Mouse (Mus musculus) forebrain, embryonic 10.5 days (tissue): ENCODE data around the gene Gm21680. TPM values are rescaled to one million over a fixed set of nuclear protein-coding genes. Genes with fewer than 3 reads are reported as not detected.
"Not testable (repeated sequence)": the region's sequence is repeated elsewhere in the genome, so short reads cannot be mapped to it uniquely, and the experiment has no call there.

Source experiments
- DNase-seq: peaks from one replicate; pipeline ENCODE4 v3.0.0-alpha.2; 2017; ENCODE audit warnings: low spot score; ENCODE audit errors: extremely low spot score
- H3K27ac ChIP-seq: fragments of 300-500 bp; sonication (generic); 2 replicates; pipeline ENCODE4 v1.5.1; 2016; ENCODE audit warnings: mild to moderate bottlenecking
- H3K27me3 ChIP-seq: fragments of 300-500 bp; sonication (generic); 2 replicates; pipeline ENCODE4 v1.6.1; 2016; ENCODE audit warnings: mild to moderate bottlenecking; ENCODE audit not compliant: poor library complexity, severe bottlenecking
- H3K36me3 ChIP-seq: fragments of 300-500 bp; sonication (generic); replicated peaks from 2 replicates; pipeline ENCODE4 v1.6.1; 2016; ENCODE audit warnings: mild to moderate bottlenecking, moderate library complexity
- H3K4me1 ChIP-seq: fragments of 300-500 bp; sonication (generic); 2 replicates; pipeline ENCODE4 v1.6.1; 2016
- H3K4me3 ChIP-seq: fragments of 300-500 bp; sonication (generic); 2 replicates; pipeline ENCODE4 v1.5.1; 2016; ENCODE audit warnings: mild to moderate bottlenecking, moderate library complexity
- H3K9me3 ChIP-seq: fragments of 300-500 bp; sonication (generic); 2 replicates; pipeline ENCODE4 v1.6.1; 2016; ENCODE audit warnings: mild to moderate bottlenecking, moderate library complexity
- WGBS: fragments of 180-500 bp; shearing (Covaris S2); methylation state at CpG from one replicate; pipeline ENCODE4 v1.1.7; 2016; 5-methylcytosine and 5-hydroxymethylcytosine counted together
- polyA plus RNA-seq: library from polyadenylated mRNA; unstranded; fragments of >200 nt; fragmentation: Nextera tagmentation; extraction: Ambion mirVana; gene quantifications from 2 replicates; pipeline ENCODE4 v1.2.1, GENCODE M21; 2016

Gm21680 gene
- 0.07 TPM in 1 of 2 replicates, not detected in the other for polyA plus RNA-seq

DNA sequence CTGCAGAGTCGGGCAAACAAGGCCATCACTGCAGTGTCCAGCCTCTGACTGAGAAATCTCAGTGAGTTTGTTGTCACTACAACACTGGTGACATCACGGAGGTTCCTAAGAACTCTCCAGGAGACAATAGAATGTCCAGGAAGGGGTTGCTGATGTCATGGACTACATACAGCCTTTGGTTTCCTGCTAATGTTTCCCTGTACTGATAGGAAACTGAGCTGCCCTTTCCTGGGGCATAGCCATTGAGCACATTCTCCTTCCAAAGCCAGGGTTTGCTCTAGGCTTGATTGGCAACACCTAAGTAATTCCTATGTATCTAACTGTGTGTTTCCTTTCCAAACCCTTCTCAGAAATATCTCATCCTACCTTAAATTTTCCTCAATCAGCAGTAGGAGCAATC is at the start of gene Gm21680:
Gene Gm21680, minus strand, starts transcription at position 101 of the 400 bp plus-strand sequence.
- not testable (repeated sequence) for H3K4me1 ChIP-seq, H3K36me3 ChIP-seq, DNase-seq, H3K27ac ChIP-seq, H3K27me3 ChIP-seq, H3K4me3 ChIP-seq, H3K9me3 ChIP-seq
- WGBS: no CpG with 5 or more reads among the region's 2 CpGs

DNA sequence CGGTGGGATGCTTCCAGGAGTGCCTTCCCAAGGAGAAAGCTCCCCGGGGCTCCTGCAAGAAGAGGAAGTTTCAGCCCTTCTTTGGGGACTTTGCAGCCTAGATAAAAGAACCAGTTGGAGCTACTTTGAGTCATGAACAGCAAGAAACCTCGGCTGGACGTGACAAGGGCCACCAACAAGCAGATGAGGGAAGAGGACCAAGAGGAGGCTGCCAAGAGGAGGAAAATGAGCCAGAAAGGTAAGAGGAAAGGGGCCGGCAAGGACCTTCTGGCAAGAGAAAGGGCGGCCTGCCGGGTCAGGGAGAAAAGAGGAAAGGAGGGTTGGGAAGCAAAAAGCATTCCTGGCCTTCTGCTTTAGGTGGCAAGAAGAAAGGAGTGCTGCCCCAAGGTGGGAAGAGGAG is 35.2 kb upstream of the Gm21680 start:
- DNase-seq, H3K4me1 ChIP-seq, H3K4me3 ChIP-seq, H3K27ac ChIP-seq, H3K36me3 ChIP-seq, H3K9me3 ChIP-seq: not testable (repeated sequence)
- H3K27me3 ChIP-seq: peaks cover 21% of the 10 kb centered on the region
- WGBS: 76% methylated on average over 7 of the region's 7 CpGs

DNA sequence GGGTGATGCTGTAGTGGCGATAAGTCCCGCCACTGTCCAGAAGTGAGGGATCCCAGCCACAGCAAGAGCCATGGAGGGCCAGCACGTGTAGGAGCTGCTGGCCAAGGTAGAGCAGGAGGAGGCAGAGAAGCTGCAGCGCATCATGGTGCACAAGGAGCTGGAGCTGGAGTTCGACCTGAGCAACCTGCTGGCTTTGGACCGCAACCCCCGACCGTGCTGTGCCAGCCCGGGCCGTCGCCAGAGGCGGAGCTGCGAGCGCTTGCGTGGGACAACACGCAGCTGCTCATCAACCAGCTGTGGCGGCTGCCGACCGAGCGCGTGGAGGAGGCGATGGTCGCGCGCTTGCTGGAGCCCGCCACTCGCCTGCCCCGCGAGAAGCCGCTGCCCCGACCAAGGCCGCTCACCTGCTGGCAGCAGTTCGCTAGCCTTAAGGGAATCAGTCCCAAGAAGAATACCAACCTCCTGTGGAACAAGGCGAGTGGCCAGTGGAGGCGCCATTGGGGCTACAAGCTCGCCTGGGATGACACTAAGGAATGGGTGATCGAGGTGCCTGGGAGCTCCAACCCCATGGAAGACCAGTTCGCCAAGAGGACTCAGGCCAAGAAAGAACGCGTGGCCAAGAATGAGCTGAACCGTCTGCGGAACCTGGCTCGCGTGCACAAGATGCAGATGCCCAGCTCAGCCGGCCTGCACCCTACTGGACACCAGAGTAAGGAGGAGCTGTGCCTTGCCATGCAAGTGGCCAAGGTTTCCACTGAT is 34.7 kb upstream of the Gm21680 start:
- DNase-seq: peak; percentile 66
- H3K9me3 ChIP-seq, H3K4me1 ChIP-seq, H3K36me3 ChIP-seq: not testable (repeated sequence)
- WGBS: 20% methylated on average over 45 of the region's 45 CpGs
- H3K4me3 ChIP-seq: peak overlapping the region; percentile 48
- H3K27ac ChIP-seq: peak overlapping the region; percentile 41
- H3K27me3 ChIP-seq: peaks cover 21% of the 10 kb centered on the region

DNA sequence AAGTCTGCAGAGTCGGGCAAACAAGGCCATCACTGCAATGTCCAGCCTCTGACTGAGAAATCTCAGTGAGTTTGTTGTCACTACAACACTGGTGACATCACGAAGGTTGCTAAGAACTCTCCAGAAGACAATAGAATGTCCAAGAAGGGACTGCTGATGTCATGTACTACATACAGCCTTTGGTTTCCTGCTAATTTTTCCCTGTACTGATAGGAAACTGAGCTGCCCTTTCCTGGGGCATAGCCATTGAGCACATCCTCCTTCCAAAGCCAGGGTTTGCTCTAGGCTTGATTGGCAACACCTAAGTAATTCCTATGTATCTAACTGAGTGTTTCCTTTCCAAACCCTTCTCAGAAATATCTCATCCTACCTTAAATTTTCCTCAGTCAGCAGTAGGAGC is 32.2 kb upstream of the Gm21680 start, which contains the start of gene Gm1979:
Gene Gm1979, minus strand, starts transcription at position 101 of the 400 bp plus-strand sequence.
- not testable (repeated sequence) for H3K36me3 ChIP-seq, H3K4me3 ChIP-seq, H3K9me3 ChIP-seq, DNase-seq, H3K27ac ChIP-seq, H3K4me1 ChIP-seq
- 95% methylated on average over 1 of the region's 2 CpGs for WGBS
- peaks cover 21% of the 10 kb centered on the region for H3K27me3 ChIP-seq

DNA sequence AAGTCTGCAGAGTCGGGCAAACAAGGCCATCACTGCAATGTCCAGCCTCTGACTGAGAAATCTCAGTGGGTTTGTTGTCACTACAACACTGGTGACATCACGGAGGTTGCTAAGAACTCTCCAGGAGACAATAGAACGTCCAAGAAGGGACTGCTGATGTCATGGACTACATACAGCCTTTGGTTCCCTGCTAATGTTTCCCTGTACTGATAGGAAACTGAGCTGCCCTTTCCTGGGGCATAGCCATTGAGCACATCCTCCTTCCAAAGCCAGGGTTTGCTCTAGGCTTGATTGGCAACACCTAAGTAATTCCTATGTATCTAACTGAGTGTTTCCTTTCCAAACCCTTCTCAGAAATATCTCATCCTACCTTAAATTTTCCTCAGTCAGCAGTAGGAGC is 16.1 kb upstream of the Gm21680 start, which contains the start of gene Gm21698:
Gene Gm21698, minus strand, starts transcription at position 101 of the 400 bp plus-strand sequence.
- not testable (repeated sequence) for H3K4me1 ChIP-seq, H3K4me3 ChIP-seq, H3K27ac ChIP-seq, H3K9me3 ChIP-seq, H3K36me3 ChIP-seq, H3K27me3 ChIP-seq, DNase-seq
- no CpG with 5 or more reads among the region's 3 CpGs for WGBS

DNA sequence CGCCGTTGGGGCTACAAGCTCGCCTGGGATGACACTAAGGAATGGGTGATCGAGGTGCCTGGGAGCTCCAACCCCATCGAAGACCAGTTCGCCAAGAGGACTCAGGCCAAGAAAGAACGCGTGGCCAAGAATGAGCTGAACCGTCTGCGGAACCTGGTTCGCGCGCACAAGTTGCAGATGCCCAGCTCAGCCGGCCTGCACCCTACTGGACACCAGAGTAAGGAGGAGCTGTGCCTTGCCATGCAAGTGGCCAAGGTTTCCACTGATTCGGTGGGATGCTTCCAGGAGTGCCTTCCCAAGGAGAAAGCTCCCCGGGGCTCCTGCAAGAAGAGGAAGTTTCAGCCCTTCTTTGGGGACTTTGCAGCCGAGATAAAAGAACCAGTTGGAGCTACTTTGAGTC is 15.4 kb downstream of the Gm21680 start:
- not testable (repeated sequence) for DNase-seq, H3K27me3 ChIP-seq, H3K4me1 ChIP-seq, H3K36me3 ChIP-seq, H3K9me3 ChIP-seq, H3K27ac ChIP-seq
- 64% methylated on average over 17 of the region's 17 CpGs for WGBS
- H3K4me3 ChIP-seq: peak overlapping the region; percentile 33; the same call in 1 of the 2 replicates

DNA sequence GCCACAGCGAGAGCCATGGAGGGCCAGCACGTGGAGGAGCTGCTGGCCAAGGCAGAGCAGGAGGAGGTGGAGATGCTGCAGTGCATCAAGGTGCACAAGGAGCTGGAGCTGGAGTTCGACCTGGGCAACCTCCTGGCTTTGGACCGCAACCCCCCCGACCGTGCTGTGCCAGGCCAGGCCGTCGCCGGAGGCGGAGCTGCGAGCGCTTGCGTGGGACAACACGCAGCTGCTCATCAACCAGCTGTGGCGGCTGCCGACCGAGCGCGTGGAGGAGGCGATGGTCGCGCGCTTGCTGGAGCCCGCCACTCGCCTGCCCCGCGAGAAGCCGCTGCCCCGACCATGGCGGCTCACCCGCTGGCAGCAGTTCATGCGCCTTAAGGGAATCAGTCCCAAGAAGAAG is 15.9 kb downstream of the Gm21680 start:
- not testable (repeated sequence) for H3K27me3 ChIP-seq, H3K9me3 ChIP-seq, H3K36me3 ChIP-seq, H3K4me1 ChIP-seq, H3K27ac ChIP-seq
- H3K4me3 ChIP-seq: peak overlapping the region; percentile 33; the same call in 1 of the 2 replicates
- WGBS: 39% methylated on average over 32 of the region's 32 CpGs
- peak; percentile 15 for DNase-seq

DNA sequence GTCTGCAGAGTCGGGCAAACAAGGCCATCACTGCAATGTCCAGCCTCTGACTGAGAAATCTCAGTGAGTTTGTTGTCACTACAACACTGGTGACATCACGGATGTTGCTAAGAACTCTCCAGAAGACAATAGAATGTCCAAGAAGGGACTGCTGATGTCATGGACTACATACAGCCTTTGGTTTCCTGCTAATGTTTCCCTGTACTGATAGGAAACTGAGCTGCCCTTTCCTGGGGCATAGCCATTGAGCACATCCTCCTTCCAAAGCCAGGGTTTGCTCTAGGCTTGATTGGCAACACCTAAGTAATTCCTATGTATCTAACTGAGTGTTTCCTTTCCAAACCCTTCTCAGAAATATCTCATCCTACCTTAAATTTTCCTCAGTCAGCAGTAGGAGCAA is 18.1 kb downstream of the Gm21680 start, which contains the start of gene Gm21671:
Gene Gm21671, minus strand, starts transcription at position 101 of the 400 bp plus-strand sequence.
- DNase-seq, H3K4me1 ChIP-seq, H3K9me3 ChIP-seq, H3K27me3 ChIP-seq, H3K4me3 ChIP-seq, H3K36me3 ChIP-seq, H3K27ac ChIP-seq: not testable (repeated sequence)
- 82% methylated on average over 2 of the region's 2 CpGs for WGBS

DNA sequence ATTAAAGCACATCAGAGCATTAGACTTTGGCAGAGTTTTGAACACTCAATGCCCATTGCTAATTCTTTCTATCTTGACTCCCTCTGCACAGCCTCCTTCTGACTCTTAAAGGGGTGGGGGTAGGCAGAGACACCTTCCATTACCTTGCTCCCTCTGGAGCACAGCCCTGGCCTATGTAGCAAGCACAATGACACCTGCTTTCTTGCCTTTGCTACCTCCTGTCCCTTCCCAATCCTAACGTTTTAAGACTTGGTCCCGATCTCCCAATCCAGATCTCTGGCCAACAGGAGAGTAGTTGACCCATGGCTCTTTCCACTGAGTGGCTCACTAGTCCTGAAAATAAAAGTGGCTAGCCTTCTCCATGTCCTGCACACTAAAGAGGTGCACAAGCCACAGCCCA is 27.1 kb downstream of the Gm21680 start:
- not testable (repeated sequence) for H3K4me3 ChIP-seq, DNase-seq, H3K27ac ChIP-seq, H3K27me3 ChIP-seq, H3K9me3 ChIP-seq, H3K4me1 ChIP-seq, H3K36me3 ChIP-seq
- 87% methylated on average over 2 of the region's 2 CpGs for WGBS

DNA sequence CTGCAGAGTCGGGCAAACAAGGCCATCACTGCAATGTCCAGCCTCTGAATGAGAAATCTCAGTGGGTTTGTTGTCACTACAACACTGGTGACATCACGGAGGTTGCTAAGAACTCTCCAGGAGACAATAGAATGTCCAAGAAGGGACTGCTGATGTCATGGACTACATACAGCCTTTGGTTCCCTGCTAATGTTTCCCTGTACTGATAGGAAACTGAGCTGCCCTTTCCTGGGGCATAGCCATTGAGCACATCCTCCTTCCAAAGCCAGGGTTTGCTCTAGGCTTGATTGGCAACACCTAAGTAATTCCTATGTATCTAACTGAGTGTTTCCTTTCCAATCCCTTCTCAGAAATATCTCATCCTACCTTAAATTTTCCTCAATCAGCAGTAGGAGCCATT is 30.2 kb downstream of the Gm21680 start, which contains the start of gene Gm21663:
Gene Gm21663, minus strand, starts transcription at position 101 of the 400 bp plus-strand sequence.
- 61% methylated on average over 2 of the region's 2 CpGs for WGBS
- DNase-seq, H3K9me3 ChIP-seq: not testable (repeated sequence)

More for the DNA sequence above, 30.2 kb downstream of the Gm21680 start, which contains the start of gene Gm21663:
- not testable (repeated sequence) for H3K27ac ChIP-seq, H3K4me1 ChIP-seq, H3K36me3 ChIP-seq, H3K27me3 ChIP-seq, H3K4me3 ChIP-seq

Other genes starting within 250 kb of the Gm21680 start
- 11.0 and 11.7 TPM in 2 replicates for gene Actr3b, start 212.7 kb downstream of the Gm21680 start, polyA plus RNA-seq
- not detected in 2 replicates for gene Gm21663, start 30.3 kb downstream of the Gm21680 start, polyA plus RNA-seq
- gene Gm21671, start 18.2 kb downstream of the Gm21680 start, polyA plus RNA-seq: not detected in 2 replicates
- gene Gm21698, start 16.0 kb upstream of the Gm21680 start, polyA plus RNA-seq: 0.14 TPM in 1 of 2 replicates, not detected in the other
- not detected in 2 replicates for gene Gm1979, start 32.1 kb upstream of the Gm21680 start, polyA plus RNA-seq
- gene Gm5862, start 50.3 kb upstream of the Gm21680 start, polyA plus RNA-seq: not detected in 2 replicates
- gene Speer4a, start 66.9 kb upstream of the Gm21680 start, polyA plus RNA-seq: 0.06 TPM in 1 of 2 replicates, not detected in the other
- gene Gm7347, start 85.9 kb upstream of the Gm21680 start, polyA plus RNA-seq: not detected in 2 replicates
- gene Gm10471, start 116.6 kb upstream of the Gm21680 start, polyA plus RNA-seq: not detected in 2 replicates
- 0.05 TPM in 1 of 2 replicates, not detected in the other for gene 5031410I06Rik, start 132.7 kb upstream of the Gm21680 start, polyA plus RNA-seq
- gene Gm10220, start 148.8 kb upstream of the Gm21680 start, polyA plus RNA-seq: not detected in 2 replicates